Mouse (Mus musculus) ovary, adult 2 months (tissue): ENCODE data around the gene Tbc1d10a. TPM values are rescaled to one million over a fixed set of nuclear protein-coding genes. Genes with fewer than 3 reads are reported as not detected.

Experiments
- polyA plus RNA-seq: library from polyadenylated mRNA; depleted of rRNA; stranded (reverse); fragments of >200 nt; gene quantifications from 2 replicates; pipeline ENCODE4 v1.2.3, GENCODE M21; 2012; rRNA removed

Gene Tbc1d10a
- 115 and 122 TPM in 2 replicates for polyA plus RNA-seq

DNA sequence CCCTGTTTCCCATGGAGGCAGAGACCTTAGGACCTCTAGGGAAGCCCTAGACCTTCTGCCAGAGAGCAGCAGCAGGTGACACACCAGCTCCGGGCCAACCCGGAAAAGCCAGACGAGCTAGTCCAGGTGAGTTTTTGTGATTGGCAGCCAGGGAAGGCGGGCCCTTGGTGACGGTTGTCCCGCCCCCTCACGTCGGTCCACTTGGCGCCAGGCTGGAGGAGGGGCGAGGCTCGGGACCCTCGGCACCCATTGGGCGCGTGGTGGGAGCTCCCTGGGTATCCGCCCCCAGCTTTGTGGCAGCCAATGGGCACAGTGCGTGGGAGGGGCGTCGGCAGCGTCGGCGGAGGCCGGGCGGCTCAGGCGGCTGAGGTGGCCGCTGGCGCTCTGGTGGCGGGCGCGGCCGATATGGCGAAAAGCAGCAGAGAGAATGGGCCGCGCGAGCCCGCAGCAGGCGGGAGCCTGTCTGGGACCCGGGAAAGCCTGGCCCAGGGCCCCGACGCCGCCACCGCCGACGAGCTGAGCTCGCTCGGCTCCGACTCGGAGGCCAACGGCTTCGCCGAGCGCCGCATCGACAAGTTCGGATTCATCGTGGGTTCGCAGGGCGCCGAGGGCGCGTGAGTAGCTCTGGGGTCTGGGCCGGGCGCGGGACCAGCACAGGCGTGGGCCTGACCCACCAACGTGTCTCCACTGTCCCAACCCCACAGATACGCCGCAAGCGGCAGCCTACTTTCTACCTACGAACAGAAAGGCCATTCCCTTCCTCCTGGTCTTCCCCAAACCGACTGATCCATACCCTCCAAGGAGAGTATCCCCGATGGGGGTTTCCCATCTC lies at the start of gene Tbc1d10a:
Gene Tbc1d10a (plus strand): TSS at position 304 of the 832 bp plus-strand sequence.

DNA sequence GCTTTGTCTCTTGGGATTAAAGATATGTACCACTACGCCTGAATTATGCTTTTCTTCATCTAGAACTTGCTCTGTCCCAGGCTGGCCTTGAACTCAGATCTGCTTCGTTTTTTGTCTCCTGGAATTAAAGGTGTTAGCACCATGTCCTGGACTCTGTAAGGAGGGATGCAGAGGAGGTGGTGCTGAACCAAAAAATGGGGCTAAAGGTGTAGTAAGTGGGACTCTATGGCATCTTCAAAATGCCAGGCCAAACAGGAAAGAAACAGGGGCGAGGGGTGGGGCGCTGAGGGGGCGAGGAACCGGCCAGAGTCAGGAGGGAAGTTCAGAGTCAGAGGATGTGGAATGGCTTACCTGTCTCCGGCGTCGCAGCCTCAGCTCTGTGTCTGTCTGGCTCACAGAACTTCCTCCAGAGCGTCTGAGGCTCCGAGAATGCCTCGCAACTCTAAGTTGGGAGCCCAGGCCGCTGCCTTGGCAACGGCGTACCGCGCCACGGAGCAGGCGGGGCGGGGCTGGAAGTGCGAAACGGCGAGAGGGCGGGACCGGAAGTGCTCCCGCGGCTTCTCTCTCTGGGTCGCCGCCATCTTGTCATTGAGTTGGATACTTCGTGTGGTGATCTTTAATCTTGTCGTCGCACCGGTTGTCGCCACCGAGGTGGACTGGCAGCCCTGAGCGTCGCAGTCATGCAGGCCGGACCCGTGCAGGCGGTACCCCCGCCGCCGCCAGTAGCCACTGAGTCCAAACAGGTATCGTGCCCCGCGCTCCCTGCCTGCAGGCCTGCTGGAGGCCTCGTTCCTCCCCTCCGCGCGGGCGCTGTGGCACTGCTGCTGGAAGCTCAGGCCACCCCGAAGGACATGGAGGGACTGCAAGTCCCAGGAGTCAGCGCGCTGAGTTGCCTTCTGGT lies 26.5 kb upstream of the Tbc1d10a start, which contains the start of the genes Ccdc157 and Sf3a1:
Gene Ccdc157 (minus strand): TSS at position 486 of the 901 bp plus-strand sequence.
Gene Sf3a1 (plus strand): TSS at position 543 of the 901 bp plus-strand sequence.

DNA sequence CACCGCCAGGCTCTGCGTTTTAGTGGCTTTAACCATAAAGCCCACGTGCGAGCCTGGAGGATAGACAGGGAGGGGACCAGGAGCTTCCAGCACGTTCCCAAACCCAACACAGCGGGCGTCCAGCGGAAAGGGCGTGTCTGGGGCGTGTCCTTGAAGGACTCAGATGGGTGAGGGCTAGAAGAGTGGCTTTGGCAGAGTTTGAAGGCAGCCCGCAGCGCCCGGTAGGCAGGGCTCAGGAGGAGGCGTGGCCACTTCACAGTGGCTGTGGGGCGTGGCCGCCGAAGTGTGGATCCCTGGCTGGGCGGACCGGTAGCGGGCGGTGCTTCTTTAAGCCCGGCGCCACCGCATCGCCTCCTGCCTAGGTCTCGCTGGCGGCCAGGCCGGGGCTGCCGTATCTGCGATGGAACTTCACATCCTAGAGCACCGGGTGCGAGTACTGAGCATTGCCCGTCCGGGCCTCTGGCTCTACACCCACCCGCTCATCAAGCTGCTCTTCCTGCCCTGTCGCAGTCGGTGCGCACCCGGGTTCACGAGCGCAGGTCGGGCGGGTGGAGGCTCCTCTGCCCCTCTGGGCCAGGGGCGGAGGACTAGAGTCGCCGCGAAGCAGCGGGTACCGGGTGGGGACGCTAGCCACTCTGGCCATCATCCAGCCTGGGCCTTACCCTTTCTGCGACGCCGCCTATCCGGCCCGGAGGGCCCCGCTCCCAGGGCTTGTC lies 31.5 kb downstream of the Tbc1d10a start, which contains the start of gene Castor1:
Gene Castor1 (plus strand): TSS at position 312 of the 716 bp plus-strand sequence.

DNA sequence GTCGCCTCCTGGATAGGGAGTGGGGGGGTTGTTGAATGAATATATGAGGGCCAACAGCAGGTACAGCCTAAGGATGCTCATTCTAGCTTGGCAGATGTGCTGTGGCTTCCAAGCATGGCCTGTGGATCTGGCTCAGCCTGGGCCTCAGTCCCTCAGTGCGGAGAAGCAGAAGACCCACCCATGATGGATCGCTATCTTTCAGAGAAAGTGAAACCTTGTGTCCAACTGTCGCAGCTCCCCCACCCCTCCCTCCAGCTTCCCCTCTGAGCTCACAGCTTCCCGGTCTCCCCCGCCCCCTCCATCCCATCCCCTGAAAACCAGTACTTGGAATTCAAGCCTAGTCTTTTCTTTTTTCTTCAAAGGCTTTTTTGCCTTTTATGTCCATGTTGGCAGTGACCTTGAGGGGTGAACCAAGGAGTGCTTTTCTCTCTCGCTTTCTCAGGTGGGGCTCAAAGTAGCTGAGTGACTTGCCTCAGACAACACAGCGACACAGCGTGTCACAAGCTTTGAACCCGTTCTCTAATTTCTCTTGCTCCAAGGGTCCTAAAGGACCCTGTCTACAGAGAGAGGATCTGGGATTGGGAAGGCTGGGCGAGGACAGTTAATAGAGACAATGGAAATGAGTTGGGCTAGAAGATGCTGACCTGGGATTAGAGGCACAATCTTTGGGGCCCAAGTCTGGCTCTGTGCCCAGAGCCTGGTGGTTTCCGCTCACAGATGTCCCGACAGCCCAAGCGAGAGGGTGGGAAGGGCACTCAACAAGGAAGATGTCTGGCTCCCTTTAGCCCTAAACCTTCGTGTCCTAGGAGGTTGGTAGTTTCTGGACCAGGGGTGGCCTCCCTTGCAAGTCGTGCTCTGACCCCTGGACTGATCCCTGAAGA lies 49.3 kb downstream of the Tbc1d10a start, which contains the start of gene Osm:
Gene Osm (plus strand): TSS at position 756 of the 881 bp plus-strand sequence.

DNA sequence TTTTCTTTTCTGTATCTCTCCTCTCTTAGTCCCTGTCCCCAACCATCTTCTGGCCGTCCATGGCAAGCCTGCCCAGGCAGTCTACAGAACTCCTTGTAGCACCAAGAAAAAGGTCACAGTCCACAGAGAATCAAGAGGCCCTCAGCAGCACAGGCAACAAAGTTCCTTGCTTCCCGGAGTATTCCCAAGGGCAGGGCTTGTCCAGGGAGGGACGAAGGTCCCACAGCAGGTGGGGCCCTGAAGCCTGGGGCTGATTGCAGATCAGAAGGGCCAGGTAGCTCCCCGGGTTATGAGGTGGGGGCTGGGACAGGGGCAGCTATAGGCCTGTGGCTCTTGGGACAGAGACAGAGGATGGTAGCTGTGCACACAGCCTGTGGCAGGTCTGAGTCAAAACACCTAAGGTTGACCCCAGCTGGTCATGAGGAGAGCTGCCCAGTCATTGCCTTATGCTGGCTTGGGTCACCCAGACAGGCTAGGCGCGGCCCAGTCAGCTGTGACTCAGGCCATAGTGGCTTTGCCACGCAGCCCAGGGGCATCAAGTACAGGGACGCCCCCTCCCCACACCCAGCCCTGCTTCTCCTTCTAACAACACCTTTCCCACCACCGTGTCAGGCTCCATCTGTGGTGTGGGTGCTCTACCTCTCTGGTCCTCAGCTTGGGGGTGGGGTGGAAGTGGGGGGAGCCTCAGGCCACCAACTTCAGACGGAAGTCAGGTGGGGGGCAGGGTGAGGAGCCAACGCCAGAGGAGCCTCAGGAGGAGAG lies 70.4 kb downstream of the Tbc1d10a start, which contains the start of gene Lif:
Gene Lif (plus strand): TSS at position 712 of the 762 bp plus-strand sequence.

Other genes with a start within 250 kb of the Tbc1d10a start
- gene Pes1, start 222.8 kb upstream of the Tbc1d10a start, polyA plus RNA-seq, result 46.4 and 53.7 TPM in 2 replicates
- gene 4930556J24Rik, start 210.0 kb upstream of the Tbc1d10a start, polyA plus RNA-seq, result not detected in 2 replicates
- gene Gal3st1, start 203.2 kb upstream of the Tbc1d10a start, polyA plus RNA-seq, result 6.3 and 7.7 TPM in 2 replicates
- 0.78 and 1.3 TPM in 2 replicates for gene Sec14l4, start 155.3 kb upstream of the Tbc1d10a start, polyA plus RNA-seq
- gene Sec14l3, start 121.9 kb upstream of the Tbc1d10a start, polyA plus RNA-seq, result 17.7 and 26.0 TPM in 2 replicates
- 15.7 and 20.6 TPM in 2 replicates for gene Mtfp1, start 91.3 kb upstream of the Tbc1d10a start, polyA plus RNA-seq
- 0.92 and 0.96 TPM in 2 replicates for gene Sec14l2, start 63.4 kb upstream of the Tbc1d10a start, polyA plus RNA-seq
- gene Rnf215, start 51.6 kb upstream of the Tbc1d10a start, polyA plus RNA-seq, result 46.5 and 46.6 TPM in 2 replicates
- gene Ccdc157, start 26.5 kb upstream of the Tbc1d10a start, polyA plus RNA-seq, result 23.9 and 26.0 TPM in 2 replicates
- 36.9 and 56.4 TPM in 2 replicates for gene Sf3a1, start 26.4 kb upstream of the Tbc1d10a start, polyA plus RNA-seq
- gene Castor1, start 31.4 kb downstream of the Tbc1d10a start, polyA plus RNA-seq, result 14.6 and 20.1 TPM in 2 replicates
- gene Osm, start 49.6 kb downstream of the Tbc1d10a start, polyA plus RNA-seq, result 0.32 and 0.43 TPM in 2 replicates
- 2.5 and 5.4 TPM in 2 replicates for gene Lif, start 70.8 kb downstream of the Tbc1d10a start, polyA plus RNA-seq